Mouse (Mus musculus) forebrain, embryonic 12.5 days (tissue): ENCODE results near the gene Htatip2. TPM values are rescaled to one million over a fixed set of nuclear protein-coding genes. Genes with fewer than 3 reads are reported as not detected.

Experiments used
- ATAC-seq: fragments of 200-750 bp; cut with Nextera tagmentation; 2 replicates; pipeline ENCODE4 v1.8.0; 2017; ENCODE audit warnings: moderate TSS enrichment; ENCODE audit not compliant: low FRiP score
- H3K27ac ChIP-seq: fragments of 300-500 bp; sonication (generic); 2 replicates; pipeline ENCODE4 v1.5.1; 2016; ENCODE audit warnings: mild to moderate bottlenecking
- H3K27me3 ChIP-seq: fragments of 300-500 bp; sonication (generic); 2 replicates; pipeline ENCODE4 v1.6.1; 2016; ENCODE audit warnings: mild to moderate bottlenecking
- H3K36me3 ChIP-seq: fragments of 300-500 bp; sonication (generic); replicated peaks from 2 replicates; pipeline ENCODE4 v1.6.1; 2016; ENCODE audit warnings: mild to moderate bottlenecking
- H3K4me1 ChIP-seq: fragments of 300-500 bp; sonication (generic); 2 replicates; pipeline ENCODE4 v1.6.1; 2016
- H3K4me2 ChIP-seq: fragments of 300-500 bp; sonication (generic); 2 replicates; pipeline ENCODE4 v1.6.1; 2016; ENCODE audit warnings: mild to moderate bottlenecking, moderate library complexity
- H3K4me3 ChIP-seq: fragments of 300-500 bp; sonication (generic); replicated peaks from 2 replicates; pipeline ENCODE4 v1.5.1; 2016; ENCODE audit warnings: mild to moderate bottlenecking
- H3K9ac ChIP-seq: fragments of 300-500 bp; sonication (generic); 2 replicates; pipeline ENCODE4 v1.6.1; 2016; ENCODE audit warnings: mild to moderate bottlenecking
- H3K9me3 ChIP-seq: fragments of 300-500 bp; sonication (generic); 2 replicates; pipeline ENCODE4 v1.6.1; 2016
- WGBS: fragments of 180-500 bp; shearing (Covaris S2); methylation state at CpG from one replicate; pipeline ENCODE4 v1.1.7; 2016; 5-methylcytosine and 5-hydroxymethylcytosine counted together
- polyA plus RNA-seq: library from polyadenylated mRNA; unstranded; fragments of >200 nt; fragmentation: Nextera tagmentation; extraction: Ambion mirVana; gene quantifications from 2 replicates; pipeline ENCODE4 v1.2.1, GENCODE M21; 2016

The Htatip2 gene
- polyA plus RNA-seq, 1 experiment from 2014 or later: 2.9 TPM

DNA sequence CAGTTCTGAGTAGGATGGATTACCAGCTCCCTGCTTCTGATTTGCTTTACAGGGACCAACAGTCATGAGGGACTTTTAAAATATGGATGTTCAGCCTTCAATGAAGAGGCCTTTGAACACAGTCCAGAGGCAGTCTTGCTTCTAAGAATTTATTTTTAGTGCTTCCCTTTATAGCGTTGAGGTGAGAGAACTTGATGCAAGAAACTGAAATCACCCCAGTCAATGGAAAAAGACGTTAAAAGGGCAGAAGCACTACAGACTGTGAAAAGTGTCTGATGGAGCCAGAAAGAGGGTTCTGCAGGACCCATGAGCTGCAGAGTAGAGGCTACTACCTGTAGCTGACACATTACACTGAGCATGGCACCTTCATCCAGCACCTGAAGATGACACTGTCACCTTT lies 63.1 kb downstream of the Htatip2 start:
- no peaks in the 10 kb centered on the region for H3K27me3 ChIP-seq
- ATAC-seq: no peak
- peaks cover 12% of the 10 kb centered on the region for H3K4me1 ChIP-seq
- no peak overlapping the region for H3K4me2 ChIP-seq
- 94% methylated on average over 2 of the region's 2 CpGs for WGBS
- H3K4me3 ChIP-seq: no peak overlapping the region
- no peaks in the 10 kb centered on the region for H3K9me3 ChIP-seq
- peaks cover 12% of the 10 kb centered on the region for H3K36me3 ChIP-seq
- H3K27ac ChIP-seq: no peak overlapping the region
- H3K9ac ChIP-seq: no peak overlapping the region

Other genes starting within 250 kb of the Htatip2 start
- 28.6 and 35.3 TPM in 2 replicates for gene Dbx1, start 122.3 kb upstream of the Htatip2 start, polyA plus RNA-seq
- gene Prmt3, start 19.2 kb downstream of the Htatip2 start, polyA plus RNA-seq: 55.1 and 60.1 TPM in 2 replicates
- gene Slc6a5, start 151.0 kb downstream of the Htatip2 start, polyA plus RNA-seq: not detected in 2 replicates
- gene Nell1, start 215.7 kb downstream of the Htatip2 start, polyA plus RNA-seq: 2.1 and 2.2 TPM in 2 replicates